Mouse (Mus musculus) liver (tissue): ENCODE measurements around the gene Phf24.

Experiments used
- DNase-seq: peaks from one replicate; pipeline ENCODE4 v3.0.0-alpha.2; 2020; ENCODE audit warnings: mixed read lengths

Phf24 gene

DNA sequence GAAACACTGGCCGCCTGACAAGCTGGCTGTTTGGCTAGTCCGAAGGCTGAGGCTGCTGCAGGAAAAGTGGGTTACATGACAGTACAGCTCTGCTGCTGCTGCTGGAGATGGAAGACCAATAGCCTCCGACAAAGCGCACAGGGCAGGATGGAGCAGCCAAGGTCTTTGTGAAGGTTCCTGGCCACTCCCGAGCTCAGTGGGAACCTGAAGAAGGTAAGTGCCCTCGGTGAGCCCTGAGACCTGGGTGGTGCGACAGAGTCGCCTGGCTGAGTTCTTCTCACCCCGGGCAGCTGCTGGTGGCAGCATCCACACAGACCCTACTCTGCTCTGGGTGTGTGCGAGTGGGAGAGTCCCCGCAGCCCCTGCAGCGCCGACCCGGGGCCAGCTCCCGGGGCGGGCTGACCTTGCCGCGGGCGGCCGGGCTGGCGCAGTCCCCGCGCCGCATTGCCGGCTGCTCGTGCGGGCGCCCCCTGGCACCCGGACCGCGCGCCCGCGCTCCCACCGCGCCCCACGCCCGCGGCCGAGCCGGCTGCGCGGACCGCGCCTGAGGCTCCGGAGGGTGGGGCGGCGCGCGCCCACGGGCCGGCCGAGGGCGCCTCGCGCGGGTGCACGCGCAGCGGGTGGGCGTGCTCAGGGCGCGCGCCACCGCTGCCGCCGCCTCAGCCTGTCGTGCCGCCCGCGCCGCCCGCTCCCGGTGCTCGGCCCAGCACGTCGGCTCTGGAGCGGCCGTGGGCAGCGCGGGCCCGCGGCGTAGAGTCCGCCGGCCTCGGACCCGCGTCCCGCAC is at the start of gene Phf24:
TSS of gene Phf24 (plus strand) at position 44 of the 785 bp plus-strand sequence.
- DNase-seq: peak; percentile 17

DNA sequence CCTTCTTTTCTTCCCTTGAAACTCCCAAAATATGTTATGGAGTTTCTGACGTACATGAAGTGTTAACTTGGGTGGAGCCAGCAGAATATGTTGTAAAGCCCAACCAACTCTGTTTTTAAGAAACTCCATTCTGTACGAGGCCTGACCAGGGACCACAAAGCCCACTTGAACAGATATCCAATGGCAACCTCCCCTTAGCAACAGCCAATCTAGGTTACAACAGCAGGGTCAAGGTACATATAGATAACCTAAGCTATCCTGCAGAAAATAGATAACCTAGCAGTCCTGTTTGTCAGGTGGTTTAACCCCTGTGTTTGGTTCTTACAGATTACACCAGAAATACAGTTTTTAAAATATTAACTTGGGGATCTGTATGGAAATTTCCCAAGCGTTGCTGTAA is 49.1 kb upstream of the Phf24 start:
- peak; percentile 63 for DNase-seq

- no peak for DNase-seq
Observed at GRCm38 (mm10) chr4:42868193-42868592, 48.3 kb upstream of the Phf24 start.

DNA sequence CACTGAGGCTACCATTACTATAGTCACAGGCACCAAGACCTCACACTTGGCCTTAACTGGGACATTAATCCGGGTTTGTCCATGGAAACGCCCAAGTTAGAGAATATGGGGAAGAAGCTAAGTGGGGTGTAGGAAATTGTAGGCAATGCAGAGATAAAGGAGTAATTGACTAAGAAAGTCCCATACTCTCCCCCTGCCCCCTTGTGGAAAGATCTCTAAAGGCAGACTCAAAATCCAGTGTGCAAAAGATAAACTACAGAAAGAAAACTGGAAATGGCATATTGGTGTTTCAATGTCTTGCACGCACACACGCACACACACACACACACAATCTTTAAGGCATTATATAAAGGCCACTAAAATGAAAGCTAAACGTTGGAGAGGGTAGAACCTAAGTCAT is 45.7 kb upstream of the Phf24 start:
- no peak for DNase-seq

DNA sequence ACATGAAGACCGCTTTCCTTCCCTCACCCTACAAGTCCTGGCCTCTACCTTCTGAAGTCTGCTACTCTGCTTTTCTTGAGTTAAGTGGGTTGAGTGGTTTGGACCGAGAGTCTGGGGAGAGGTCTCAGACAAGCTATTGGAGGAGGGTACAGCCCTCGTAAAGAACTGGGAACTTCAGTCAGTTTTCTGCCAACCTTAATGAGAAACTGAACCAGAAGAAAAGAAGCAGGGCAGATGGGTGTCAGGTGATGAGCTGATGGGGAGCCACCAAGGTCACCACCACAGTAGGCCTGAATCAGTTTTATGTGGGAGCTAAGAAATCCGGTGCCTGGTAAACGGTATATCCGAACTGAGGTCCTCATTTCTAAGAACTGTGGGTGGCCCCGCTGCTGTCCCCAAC is 44.3 kb upstream of the Phf24 start:
- no peak for DNase-seq

GRCm38 (mm10) chr4:42872746-42873435 is 43.6 kb upstream of the Phf24 start:
- DNase-seq: no peak

DNA sequence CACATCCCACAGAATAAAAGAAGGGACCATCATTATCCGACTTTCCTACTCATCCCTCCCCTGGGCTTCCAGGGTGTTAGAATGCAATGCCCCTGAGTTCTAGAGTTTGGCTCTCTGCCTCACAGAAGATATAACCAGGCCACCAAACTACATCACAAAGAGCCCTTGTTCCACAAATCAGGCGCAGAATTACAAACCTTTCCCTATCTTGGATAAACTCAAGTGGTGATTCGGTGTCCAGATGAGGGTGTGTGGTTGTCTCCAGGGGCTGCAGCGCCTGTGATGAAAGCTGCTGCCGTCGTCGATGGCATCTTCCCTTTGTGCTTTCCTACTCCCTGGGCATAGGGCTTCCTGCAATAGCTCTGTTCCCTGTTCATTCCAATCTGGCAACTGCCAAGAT is 42.3 kb upstream of the Phf24 start, which contains the start of gene Fam205c:
TSS of gene Fam205c (minus strand) at position 101 of the 400 bp plus-strand sequence.
- DNase-seq: no peak

- peak; percentile 75 for DNase-seq
Observed at GRCm38 (mm10) chr4:42876586-42877291, 39.7 kb upstream of the Phf24 start.

DNA sequence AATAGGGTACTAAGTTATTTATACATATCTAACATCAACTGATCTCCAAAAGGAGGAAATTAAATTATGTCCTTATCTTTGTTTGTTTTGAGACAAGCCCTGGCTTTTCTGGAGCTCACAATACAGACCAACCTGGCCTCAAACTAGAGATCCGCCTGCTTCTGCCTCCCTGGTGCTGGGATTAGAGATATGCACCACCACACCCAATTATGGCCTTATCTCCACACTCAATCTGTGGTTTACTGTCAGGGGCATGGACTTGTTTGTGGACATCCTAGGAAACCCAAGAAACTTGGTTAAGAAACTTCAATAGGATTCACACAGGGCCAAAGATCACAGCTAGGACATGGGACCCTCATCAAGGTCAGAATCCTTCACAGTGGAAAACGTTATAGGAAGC is 38.8 kb upstream of the Phf24 start:
- DNase-seq: peak; percentile 64

- peak; percentile 88 for DNase-seq
Observed at GRCm38 (mm10) chr4:42879829-42880676, 36.4 kb upstream of the Phf24 start.

DNA sequence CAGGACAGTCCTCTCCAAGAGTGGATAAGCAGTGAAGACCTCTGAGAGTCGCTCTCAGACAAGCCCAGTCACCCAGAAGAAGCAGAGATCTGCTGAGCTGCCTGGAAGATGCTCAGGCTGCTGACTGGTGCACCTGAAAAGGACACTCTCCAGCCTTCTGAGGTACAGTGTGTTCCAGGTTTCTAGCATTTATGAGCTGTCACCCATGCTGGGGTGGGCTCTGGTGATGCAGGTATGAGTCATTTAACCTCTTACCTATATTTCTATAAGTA is 35.8 kb upstream of the Phf24 start:
- peak; percentile 59 for DNase-seq

DNA sequence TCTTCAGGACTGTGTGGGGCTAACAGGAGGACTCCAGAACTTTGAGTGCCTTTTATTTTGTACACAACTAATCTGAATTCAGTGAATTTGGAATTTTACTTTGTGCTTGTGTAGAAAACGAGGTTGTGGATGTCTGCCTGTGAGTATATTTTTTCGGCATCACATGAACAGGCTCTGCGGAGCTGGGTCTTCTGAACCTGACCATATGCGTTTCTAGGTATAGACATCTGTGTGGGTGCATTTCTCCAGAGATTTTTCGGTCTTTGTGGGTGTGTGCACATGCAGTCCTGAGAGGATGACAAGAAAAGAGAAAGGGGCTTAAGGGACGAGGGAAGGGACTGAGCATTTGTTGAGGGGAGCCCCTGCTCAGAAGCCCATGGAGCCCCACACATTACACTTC is 29.5 kb upstream of the Phf24 start:
- DNase-seq: no peak

DNA sequence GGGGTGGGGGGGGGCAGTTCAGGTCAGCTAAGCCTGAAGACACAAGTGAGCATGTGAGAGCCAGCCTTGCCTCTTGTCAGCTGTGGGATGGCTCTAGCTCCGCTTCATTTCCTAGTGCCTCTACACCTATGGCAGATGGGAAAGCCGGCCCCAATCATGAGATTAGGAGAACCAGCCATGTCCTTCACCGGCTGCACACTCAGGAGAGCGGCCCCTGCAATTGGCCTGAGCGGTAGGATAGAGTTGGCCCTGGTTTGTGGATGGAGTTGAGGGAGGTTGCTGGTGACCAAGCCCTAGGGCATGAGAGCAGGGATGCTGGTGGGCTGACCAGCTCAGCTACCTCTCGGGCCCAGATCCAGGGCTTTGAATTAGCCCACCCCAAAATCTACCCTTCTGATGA is 27.7 kb upstream of the Phf24 start:
- DNase-seq: no peak

DNA sequence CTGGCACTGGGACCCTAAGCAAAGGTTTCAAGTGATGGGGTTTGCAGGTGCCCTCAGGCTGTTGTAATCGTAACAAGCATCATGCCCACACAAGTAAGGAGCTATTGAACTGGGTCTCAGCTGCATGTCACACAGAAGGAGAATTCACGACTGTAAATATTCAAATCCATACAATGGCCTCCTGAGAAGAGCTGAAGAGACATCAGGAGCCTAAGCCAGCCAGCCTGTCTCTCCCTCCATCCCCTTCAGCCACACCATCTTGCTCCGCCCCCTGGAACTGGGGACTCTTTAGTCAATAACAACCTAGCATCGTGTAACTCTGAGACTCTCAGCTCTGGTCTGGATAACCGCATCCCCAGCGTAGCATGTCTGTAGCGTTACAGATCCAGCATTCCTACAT is 25.3 kb upstream of the Phf24 start:
- DNase-seq: no peak

DNA sequence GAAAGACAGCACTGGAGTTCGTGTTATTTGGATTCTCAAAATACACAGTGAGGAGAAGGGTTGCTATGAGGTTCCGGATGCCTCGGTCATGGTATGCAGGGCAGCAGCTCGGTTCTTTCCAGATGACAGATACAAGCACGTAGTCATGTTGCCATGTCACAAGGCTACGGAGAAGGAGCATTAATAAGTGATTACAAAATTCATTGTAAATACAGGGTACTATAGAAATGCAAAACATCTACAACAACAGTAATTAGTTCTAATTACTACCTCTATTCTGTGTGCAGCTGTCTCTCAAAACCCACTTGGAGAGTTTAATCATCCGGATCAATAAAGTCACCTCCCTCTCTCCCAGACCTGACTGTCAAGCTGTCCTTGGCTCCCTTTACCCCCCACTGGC is 21.3 kb upstream of the Phf24 start:
- DNase-seq: no peak

- DNase-seq: no peak
Observed at GRCm38 (mm10) chr4:42898914-42899313, 17.5 kb upstream of the Phf24 start.

DNA sequence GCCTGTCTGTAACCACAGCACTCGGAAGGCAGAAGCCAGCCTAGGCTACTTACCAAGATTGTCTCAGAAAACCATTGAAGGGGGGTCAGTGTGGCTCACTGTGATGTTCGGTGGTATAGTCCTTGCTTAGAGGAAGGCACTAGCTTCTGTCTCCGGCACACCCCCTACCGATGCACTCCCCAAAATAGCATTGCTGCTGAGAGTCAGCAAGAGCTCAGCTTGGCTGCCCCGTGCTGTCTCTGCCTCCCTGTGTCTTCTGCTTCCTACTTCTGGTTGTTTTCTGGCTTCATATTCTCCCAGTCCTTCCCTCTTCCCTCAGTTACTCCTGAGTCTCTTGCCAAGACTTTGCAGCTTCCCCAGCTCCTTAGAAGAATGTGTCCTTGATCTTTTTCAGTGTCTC is 15.6 kb upstream of the Phf24 start:
- DNase-seq: no peak

DNA sequence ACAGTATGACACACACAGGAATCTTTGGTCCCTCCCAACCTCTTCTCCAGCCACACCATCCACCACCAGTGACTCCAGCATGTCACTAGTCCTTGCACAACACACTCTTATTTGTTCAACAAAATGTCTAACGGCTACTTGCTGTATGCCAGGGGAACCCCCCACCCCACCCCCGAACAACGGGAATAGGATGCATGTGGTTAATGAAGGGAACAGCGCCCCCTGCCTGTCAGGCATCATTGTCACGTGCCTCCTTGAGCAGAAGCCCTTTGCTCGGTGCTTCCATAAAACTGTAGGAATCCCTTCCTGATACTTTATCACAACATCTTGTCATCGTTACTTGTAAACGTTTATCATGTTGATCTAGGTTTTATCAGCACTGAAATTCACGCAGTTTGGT is 14.3 kb upstream of the Phf24 start:
- DNase-seq: peak; percentile 75

DNA sequence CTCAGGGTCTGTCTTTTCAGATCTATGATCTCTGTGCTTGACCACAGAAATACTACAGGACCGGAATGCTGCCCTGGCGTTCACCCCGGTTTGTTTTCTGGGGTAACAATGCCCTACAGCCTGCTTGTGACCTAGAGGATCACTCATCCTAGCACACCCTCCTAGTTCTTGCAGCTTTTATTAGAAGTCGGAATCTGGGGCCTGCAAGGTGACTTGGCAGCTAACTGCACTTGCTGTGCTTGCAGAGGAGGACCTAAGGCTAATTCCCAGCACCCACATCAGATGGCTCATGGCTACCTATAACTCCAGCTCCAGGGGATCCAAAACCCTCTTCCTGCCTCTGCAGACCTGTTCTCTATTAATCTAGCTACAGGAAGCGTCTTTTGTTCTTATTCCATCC is 13.7 kb upstream of the Phf24 start:
- DNase-seq: no peak

DNA sequence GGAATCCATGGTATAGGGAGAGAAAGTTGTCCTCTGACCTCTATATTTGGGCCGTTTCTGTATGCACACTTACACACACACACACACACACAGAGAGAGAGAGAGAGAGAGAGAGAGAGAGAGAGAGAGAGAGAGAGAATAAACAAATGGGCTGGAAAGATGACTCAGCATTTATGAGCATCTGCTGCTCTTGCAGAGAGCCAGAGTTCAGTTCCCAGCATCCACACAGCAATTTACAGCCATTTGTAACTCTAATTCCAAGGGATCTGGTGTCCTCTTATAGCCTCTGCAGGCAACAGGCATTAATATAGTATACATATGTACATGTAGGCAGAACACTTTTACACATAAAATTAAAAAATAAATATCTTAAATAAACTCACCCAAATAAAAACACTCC is 12.5 kb upstream of the Phf24 start:
- DNase-seq: no peak

DNA sequence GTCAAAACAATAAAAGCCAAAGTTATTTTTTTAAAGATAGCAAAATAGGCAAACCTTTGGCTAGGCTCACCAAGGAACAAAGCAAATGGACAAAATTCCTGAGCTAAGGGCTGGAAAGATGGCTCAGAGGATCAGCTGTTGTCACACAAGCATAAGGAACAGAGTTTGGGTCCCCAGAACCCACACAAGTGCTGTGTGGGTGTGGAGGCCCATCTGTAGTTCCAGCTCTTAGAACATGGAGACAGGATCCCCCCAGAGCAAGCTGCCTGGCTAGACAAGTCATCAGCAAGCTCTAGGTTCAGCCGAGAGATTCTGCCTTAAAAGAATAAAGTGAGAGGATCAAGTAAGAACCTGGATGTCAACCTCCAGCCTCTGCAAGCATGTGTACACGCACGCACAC is 11.9 kb upstream of the Phf24 start:
- no peak for DNase-seq

- no peak for DNase-seq
Observed at GRCm38 (mm10) chr4:42904966-42905365, 11.5 kb upstream of the Phf24 start.

- DNase-seq: no peak
Observed at GRCm38 (mm10) chr4:42913391-42913790, 3.1 kb upstream of the Phf24 start.
